Mouse (Mus musculus) thymus, postnatal 0 days (tissue): ENCODE data around the gene Cblc. TPM values are rescaled to one million over a fixed set of nuclear protein-coding genes. Genes with fewer than 3 reads are reported as not detected.

ENCODE experiments used
- DNase-seq: peaks from one replicate; pipeline ENCODE4 v3.0.0-alpha.2; 2015; ENCODE audit warnings: low spot score
- polyA plus RNA-seq: library from polyadenylated mRNA; unstranded; fragments of >200 nt; fragmentation: Nextera tagmentation; extraction: Ambion mirVana; gene quantifications from 2 replicates; pipeline ENCODE4 v1.2.1, GENCODE M21; 2015

Gene Cblc
- polyA plus RNA-seq, 1 experiment from 2014 or later = 4.2 TPM

GRCm38 (mm10) chr7:19783630-19784029, 13.0 kb downstream of the Cblc start:
- no peak for DNase-seq

DNA sequence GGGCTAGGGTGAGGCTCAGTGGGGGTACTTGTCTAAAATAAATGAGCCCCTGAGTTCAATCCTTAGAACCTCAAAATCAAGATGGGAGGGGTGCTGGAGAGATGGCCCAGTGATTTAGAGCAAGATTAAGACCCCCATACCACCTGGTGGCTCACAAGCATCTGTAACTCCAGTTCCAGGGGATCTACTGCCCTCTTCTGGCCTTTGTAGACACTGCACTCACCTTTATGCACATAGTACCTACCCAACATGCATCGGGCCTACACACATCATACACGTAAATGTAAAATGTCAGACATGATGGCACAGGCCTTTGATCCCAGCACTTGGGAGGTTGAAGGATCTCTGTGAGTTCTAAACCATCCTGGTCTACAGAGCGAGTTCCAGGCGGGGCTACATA, 14.0 kb downstream of the Cblc start:
- DNase-seq = peak; percentile 13

DNA sequence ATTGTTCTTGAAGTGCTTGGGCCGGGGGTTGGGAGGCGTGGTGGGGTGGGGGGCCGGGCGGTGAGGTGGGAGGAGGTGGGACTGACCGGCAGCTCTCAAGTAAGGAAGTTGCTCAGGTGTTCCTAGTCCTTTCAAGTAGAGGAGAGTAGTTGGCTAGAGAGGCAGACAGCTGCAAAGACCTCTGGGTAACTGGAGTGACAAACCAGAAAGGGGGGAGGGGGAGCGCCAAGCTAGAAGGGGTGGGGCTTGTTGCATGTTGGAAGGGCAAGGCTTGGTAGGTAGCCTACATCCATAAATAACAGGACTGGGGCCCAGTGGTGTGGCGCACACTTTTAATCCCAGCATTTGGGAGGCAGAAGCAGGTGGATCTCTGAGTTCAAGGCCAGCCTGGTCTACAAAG, 14.9 kb downstream of the Cblc start:
- DNase-seq = no peak

- no peak for DNase-seq
These were observed 16.7 kb downstream of the Cblc start for GRCm38 (mm10) chr7:19779903-19780302.

- no peak for DNase-seq
These were observed 18.0 kb downstream of the Cblc start for GRCm38 (mm10) chr7:19778645-19779044.

DNA sequence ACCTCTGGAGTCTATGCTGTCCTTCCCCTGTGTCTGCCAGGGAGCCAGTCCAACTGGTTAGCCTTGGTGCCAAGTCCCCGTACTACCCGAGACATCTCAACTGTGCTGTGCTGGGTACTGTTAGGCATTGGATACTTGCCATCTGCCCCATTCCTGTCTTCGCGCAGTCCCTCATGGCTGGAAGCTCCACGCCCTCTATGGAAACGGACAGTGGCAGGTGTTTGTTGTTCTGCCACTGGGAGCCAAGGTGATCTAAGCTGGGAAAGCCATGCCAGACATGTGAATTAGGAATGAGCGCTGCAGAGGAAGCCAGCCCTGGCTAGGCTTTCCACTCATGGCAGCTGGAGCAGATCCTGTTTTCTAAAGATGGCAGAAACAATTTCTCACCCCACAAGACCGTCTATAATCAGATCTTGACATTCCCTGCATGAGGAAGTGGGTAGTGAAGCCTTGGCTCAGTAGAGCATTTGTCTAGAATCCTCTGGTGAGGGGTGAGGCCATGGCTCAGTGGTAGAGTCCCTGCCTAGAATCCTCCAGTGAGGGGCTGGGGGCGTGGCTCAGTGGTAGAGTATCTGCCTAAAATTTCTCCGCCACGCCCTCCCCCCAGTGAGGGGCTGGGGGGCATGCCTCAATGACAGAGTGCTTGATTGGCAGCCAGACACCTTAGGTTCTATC, 19.4 kb downstream of the Cblc start:
- no peak for DNase-seq

- no peak for DNase-seq
These were observed 24.9 kb downstream of the Cblc start for GRCm38 (mm10) chr7:19771682-19772081.

- no peak for DNase-seq
These were observed 25.6 kb downstream of the Cblc start, which contains the start of gene Bcam for GRCm38 (mm10) chr7:19770984-19771391. Gene Bcam (minus strand): TSS chr7:19771016.

DNA sequence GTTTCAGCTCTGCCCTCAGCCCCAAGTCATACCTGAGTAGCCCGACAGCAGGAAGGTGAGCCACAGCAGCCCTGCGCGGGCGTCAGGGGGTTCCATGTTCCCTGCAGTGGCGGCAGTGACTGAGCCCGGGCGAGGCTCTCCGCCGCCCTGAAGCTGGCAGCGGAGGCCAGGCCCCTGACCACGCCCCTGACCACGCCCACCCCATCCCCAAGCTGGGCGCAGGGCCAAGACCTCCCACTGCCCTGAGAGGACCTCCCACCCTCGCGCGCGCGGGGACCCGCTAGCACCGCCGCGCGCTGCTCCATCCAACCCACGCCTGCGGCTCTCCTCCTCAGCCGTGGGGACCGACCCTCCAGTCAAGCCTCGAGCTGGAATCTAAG, 26.2 kb downstream of the Cblc start:
- peak; percentile 47 for DNase-seq

GRCm38 (mm10) chr7:19769434-19770374, 26.9 kb downstream of the Cblc start:
- DNase-seq = peak; percentile 30

GRCm38 (mm10) chr7:19769001-19769400, 27.6 kb downstream of the Cblc start:
- no peak for DNase-seq

DNA sequence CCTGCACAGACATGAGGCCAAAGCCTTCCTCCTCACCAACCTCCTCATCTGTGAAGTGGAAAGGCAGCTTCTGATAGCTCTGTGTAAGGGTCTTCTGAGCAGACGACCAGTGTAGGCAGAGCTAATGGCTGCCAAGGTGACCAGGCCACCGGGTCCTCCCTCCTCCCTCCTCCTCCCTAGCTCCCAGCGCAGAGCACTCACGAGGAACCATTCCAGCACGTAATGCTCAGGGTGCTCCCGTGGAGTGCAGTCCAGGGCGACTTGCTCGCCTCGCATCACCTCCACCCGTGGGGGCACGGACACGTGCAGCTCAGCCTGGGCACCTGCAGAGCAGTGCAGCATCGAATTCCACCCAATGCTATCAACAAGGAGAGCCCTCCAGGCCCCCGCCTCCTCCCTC, 28.4 kb downstream of the Cblc start:
- no peak for DNase-seq

GRCm38 (mm10) chr7:19764581-19764980, 32.0 kb downstream of the Cblc start:
- DNase-seq = no peak

- no peak for DNase-seq
These were observed 32.7 kb downstream of the Cblc start for GRCm38 (mm10) chr7:19763829-19764477.

DNA sequence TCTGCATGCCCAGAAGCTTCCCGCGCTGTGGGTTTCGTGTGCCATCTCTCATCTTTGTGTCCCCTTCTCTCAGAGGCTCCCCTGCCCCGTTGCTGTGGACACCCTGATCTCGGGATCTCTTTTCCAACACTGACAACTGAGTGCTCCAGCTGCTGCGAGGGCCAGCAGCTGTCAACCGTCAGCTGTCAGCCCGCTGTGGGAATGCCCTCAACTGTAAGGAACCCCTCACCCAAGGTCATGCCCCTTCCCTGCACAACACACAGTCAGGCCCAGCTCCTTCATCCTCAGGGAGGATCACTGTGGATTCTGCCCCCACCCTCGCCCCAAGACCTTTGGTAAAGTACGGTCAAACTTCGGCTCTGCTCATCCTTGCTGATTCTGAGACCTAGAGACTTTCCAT, 34.3 kb downstream of the Cblc start:
- DNase-seq = no peak

DNA sequence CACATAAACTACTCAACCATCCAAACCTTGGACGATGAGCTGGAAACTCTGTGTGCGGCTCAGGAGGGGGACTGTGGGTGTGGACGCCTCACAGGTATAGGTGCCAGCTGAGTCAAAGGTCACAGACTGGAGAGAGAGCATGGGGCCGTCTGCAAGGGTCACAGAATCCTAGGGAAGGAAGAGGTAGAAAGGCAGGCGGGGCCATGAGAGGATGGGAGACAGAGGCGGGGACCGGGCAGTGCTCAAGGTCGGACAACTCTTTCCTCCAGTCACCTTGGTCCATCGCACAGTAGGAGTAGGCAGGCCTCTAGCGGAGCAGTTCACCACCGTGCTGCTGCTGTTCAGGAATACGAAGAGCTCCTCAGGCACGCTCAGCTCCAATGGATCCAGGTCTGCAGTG, 36.6 kb downstream of the Cblc start:
- DNase-seq = no peak

- no peak for DNase-seq
These were observed 38.0 kb downstream of the Cblc start for GRCm38 (mm10) chr7:19758623-19759022.

GRCm38 (mm10) chr7:19755851-19756786, 40.5 kb downstream of the Cblc start:
- DNase-seq = no peak

GRCm38 (mm10) chr7:19755008-19755407, 41.6 kb downstream of the Cblc start:
- no peak for DNase-seq

DNA sequence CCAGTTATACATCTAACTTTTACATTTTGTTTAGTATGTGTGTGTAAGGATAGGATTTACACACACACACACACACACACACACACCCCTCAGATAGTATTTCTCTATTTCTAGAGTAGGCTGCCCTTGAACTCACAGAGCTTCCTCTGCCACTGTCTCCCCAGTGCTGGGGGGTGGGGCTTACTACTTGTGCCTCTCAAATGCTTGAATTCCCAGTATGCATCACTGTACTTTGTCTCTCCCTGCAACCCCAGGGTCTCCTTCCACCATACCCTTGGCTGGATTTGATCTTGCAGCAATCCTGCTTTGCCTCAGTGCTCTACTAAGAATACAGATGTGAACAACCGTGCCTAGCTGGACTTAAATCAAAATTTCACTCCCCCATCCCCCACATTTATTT, 42.5 kb downstream of the Cblc start:
- no peak for DNase-seq

GRCm38 (mm10) chr7:19753587-19753986, 43.0 kb downstream of the Cblc start:
- DNase-seq = no peak
